ENCODE assay signal across 26 mouse cellular contexts in the genomic region with DNA sequence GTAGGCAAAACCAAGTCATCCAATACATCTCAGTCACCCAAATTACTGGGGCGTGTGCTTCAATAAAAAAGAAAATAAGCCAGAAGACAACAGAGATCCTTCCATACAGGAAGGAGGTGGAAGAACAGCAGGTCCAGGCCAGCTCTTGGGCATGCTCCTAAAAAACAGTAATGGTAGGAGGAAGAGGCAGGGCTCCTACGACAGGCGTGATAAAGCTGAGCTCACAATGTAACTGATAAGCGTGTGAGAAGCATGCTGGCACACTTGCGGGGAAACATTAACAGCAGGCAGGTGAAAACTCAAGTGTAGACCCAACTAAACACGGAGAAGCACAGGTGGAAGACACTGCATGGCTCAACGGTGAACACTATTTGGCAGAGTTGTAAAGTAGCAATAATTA.
"Had no signal": no experiment of that assay in that cellular context is flagged by ENCODE, and none has a peak within 500 bp of the region (broad histone marks: within the 10 kb centered on the region; RNA-seq: fewer than 3 reads in every experiment).

No protein-coding gene starts in this region.

- H3K9ac ChIP-seq: kidney, embryonic 15.5 days; limb, embryonic 12.5 days; limb, embryonic 15.5 days; liver, embryonic 14.5 days; lung, embryonic 15.5 days; midbrain, embryonic 13.5 days; neural tube, embryonic 12.5 days; neural tube, embryonic 15.5 days; stomach, embryonic 15.5 days had no signal

- H3K27ac ChIP-seq: kidney, embryonic 15.5 days; left cerebral cortex, adult 2 months; limb, embryonic 12.5 days; limb, embryonic 15.5 days; liver, embryonic 14.5 days; lung, embryonic 15.5 days; midbrain, embryonic 13.5 days; neural tube, embryonic 12.5 days; neural tube, embryonic 15.5 days; stomach, embryonic 15.5 days had no signal

- H3K36me3 ChIP-seq: kidney, embryonic 15.5 days; limb, embryonic 12.5 days; limb, embryonic 15.5 days; lung, embryonic 15.5 days; neural tube, embryonic 15.5 days; stomach, embryonic 15.5 days had no signal

- H3K27me3 ChIP-seq: kidney, embryonic 15.5 days; limb, embryonic 12.5 days; limb, embryonic 15.5 days; lung, embryonic 15.5 days; midbrain, embryonic 13.5 days; neural tube, embryonic 12.5 days; neural tube, embryonic 15.5 days; stomach, embryonic 15.5 days had no signal

- H3K4me3 ChIP-seq: kidney, embryonic 15.5 days; left cerebral cortex, adult 2 months; limb, embryonic 12.5 days; limb, embryonic 15.5 days; lung, embryonic 15.5 days; midbrain, embryonic 13.5 days; neural tube, embryonic 12.5 days; neural tube, embryonic 15.5 days; stomach, embryonic 15.5 days had no signal

- H3K4me2 ChIP-seq: kidney, embryonic 15.5 days; limb, embryonic 12.5 days; limb, embryonic 15.5 days; lung, embryonic 15.5 days; midbrain, embryonic 13.5 days; neural tube, embryonic 12.5 days; neural tube, embryonic 15.5 days; stomach, embryonic 15.5 days had no signal

- ATAC-seq: midbrain, embryonic 13.5 days had no signal

- DNase-seq: kidney, adult 11 months; kidney, adult 8-10 months; kidney, postnatal 10 days; kidney, postnatal 36 days; layer of hippocampus, postnatal 36 days; left cerebral cortex, postnatal 4 days; lung, adult 18-20 months; lung, postnatal 10 days; lung, postnatal 36 days; right cerebral cortex, adult 18-20 months; right cerebral cortex, postnatal 14 days; right cerebral cortex, postnatal 4 days; spleen, adult 18-20 months; thymus, adult 2 months; thymus, postnatal 14 days; thymus, postnatal 4 days had no signal

- H3K9me3 ChIP-seq: kidney, embryonic 15.5 days; limb, embryonic 12.5 days; limb, embryonic 15.5 days; lung, embryonic 15.5 days; midbrain, embryonic 13.5 days; neural tube, embryonic 12.5 days; neural tube, embryonic 15.5 days; stomach, embryonic 15.5 days had no signal

- H3K4me1 ChIP-seq: kidney, embryonic 15.5 days; limb, embryonic 12.5 days; limb, embryonic 15.5 days; lung, embryonic 15.5 days; midbrain, embryonic 13.5 days; neural tube, embryonic 12.5 days; neural tube, embryonic 15.5 days; stomach, embryonic 15.5 days had no signal
